Mouse (Mus musculus) neural tube, embryonic 10.5 days (tissue): ENCODE measurements around the gene Lrrc46.
A peak's percentile ranks its signal among the peaks of the same experiment; 100 is the strongest.

Source experiments
- DNase-seq: peaks from one replicate; pipeline ENCODE4 v3.0.0-alpha.2; 2017; ENCODE audit warnings: low spot score; ENCODE audit errors: extremely low spot score

Gene Lrrc46

GRCm38 (mm10) chr11:97041022-97041899 lies at the start of gene Lrrc46, which contains the start of gene Mrpl10:
Lrrc46 (minus strand) TSS chr11:97041407.
Mrpl10 (plus strand) TSS chr11:97041560.
- DNase-seq, result peak; percentile 91

GRCm38 (mm10) chr11:97086365-97086764 lies 45.2 kb upstream of the Lrrc46 start:
- DNase-seq, result no peak

- no peak for DNase-seq
These were observed 43.8 kb upstream of the Lrrc46 start for GRCm38 (mm10) chr11:97084821-97085505.

- DNase-seq, result no peak
These were observed 42.4 kb upstream of the Lrrc46 start for GRCm38 (mm10) chr11:97083401-97084140.

- no peak for DNase-seq
These were observed 41.8 kb upstream of the Lrrc46 start for GRCm38 (mm10) chr11:97082977-97083376.

GRCm38 (mm10) chr11:97080291-97080690 lies 39.1 kb upstream of the Lrrc46 start:
- no peak for DNase-seq

- peak; percentile 34 for DNase-seq
These were observed 37.5 kb upstream of the Lrrc46 start for GRCm38 (mm10) chr11:97078751-97079150.

- no peak for DNase-seq
These were observed 33.0 kb upstream of the Lrrc46 start for GRCm38 (mm10) chr11:97074235-97074634.

GRCm38 (mm10) chr11:97072533-97072932 lies 31.3 kb upstream of the Lrrc46 start:
- DNase-seq, result peak; percentile 63

- no peak for DNase-seq
These were observed 29.9 kb upstream of the Lrrc46 start for GRCm38 (mm10) chr11:97071129-97071528.

GRCm38 (mm10) chr11:97069770-97070169 lies 28.6 kb upstream of the Lrrc46 start:
- DNase-seq, result no peak

GRCm38 (mm10) chr11:97069333-97069732 lies 28.1 kb upstream of the Lrrc46 start:
- DNase-seq, result no peak

- DNase-seq, result no peak
These were observed 25.6 kb upstream of the Lrrc46 start for GRCm38 (mm10) chr11:97066656-97067360.

- DNase-seq, result no peak
These were observed 24.5 kb upstream of the Lrrc46 start for GRCm38 (mm10) chr11:97065538-97066295.

GRCm38 (mm10) chr11:97063921-97064295 lies 22.7 kb upstream of the Lrrc46 start:
- no peak for DNase-seq

GRCm38 (mm10) chr11:97063274-97063920 lies 22.2 kb upstream of the Lrrc46 start:
- DNase-seq, result no peak

- DNase-seq, result no peak
These were observed 11.0 kb upstream of the Lrrc46 start for GRCm38 (mm10) chr11:97052219-97052646.

- DNase-seq, result no peak
These were observed 9.9 kb upstream of the Lrrc46 start for GRCm38 (mm10) chr11:97050944-97051586.

GRCm38 (mm10) chr11:97050216-97050943 lies 9.2 kb upstream of the Lrrc46 start, which contains the start of gene Osbpl7:
Osbpl7 (plus strand) TSS chr11:97050628.
- peak; percentile 51 for DNase-seq
